Mouse (Mus musculus) splenic B cell, adult 2 months (primary cell): ENCODE data around the gene Olfr1180.
"Not testable (repeated sequence)": the region's sequence is repeated elsewhere in the genome, so short reads cannot be mapped to it uniquely, and the experiment has no call there.

Source experiments
- DNase-seq: peaks from one replicate; pipeline ENCODE4 v3.0.0-alpha.2; 2011; ENCODE audit warnings: low read depth, low spot score
- H3K27me3 ChIP-seq: 2 replicates; pipeline ENCODE4 v1.6.1; 2012; ENCODE audit warnings: mild to moderate bottlenecking, low read length, moderate library complexity, mixed read lengths; ENCODE audit not compliant: control insufficient read depth, poor library complexity, insufficient read depth, severe bottlenecking
- H3K36me3 ChIP-seq: 2 replicates; pipeline ENCODE4 v1.6.1; 2012; ENCODE audit warnings: mild to moderate bottlenecking, low read length, moderate library complexity, mixed read lengths; ENCODE audit not compliant: control insufficient read depth, poor library complexity, insufficient read depth, severe bottlenecking

Gene Olfr1180

DNA sequence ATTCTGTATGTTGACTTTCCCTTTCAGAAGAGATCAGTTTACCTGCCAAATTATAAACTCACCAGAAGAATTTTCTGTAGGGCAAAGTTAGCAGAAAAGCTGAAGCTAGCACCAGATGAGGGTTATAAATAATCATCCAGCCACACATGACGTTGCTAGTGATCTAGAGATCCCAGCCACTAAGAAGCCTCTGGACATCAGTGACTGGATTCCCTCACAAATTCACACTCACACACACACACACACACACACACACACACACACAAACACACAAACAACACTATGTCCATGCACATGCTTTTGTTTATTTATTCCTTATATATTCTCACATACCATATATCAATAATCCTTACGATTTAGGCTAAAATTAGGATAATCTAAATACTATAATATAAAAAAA is at the start of gene Olfr1180:
TSS of gene Olfr1180 (minus strand) at position 101 of the 400 bp plus-strand sequence.
- no peak for DNase-seq
- H3K36me3 ChIP-seq = no peaks in the 10 kb centered on the region
- H3K27me3 ChIP-seq = no peaks in the 10 kb centered on the region

DNA sequence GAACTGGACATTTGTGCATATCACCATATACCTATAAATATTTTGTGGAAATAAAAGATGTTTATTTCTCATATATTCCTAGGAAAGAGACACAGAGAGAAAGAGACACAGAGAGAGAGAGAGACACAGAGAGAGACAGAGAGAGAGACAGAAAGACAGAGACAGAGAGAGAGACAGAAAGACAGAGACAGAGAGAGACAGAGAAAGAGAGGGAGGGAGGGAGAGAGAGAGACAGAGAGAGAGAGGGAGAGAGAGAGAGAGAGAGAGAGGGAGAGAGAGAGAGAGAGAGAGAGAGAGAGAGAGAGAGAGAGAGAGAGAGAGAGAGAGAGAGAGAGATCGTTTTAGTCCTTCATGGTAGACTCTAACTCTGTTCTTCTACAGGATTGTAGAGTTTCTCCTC is 35.6 kb upstream of the Olfr1180 start, which contains the start of gene Olfr1183:
TSS of gene Olfr1183 (plus strand) at position 301 of the 400 bp plus-strand sequence.
- not testable (repeated sequence) for DNase-seq, H3K36me3 ChIP-seq, H3K27me3 ChIP-seq

DNA sequence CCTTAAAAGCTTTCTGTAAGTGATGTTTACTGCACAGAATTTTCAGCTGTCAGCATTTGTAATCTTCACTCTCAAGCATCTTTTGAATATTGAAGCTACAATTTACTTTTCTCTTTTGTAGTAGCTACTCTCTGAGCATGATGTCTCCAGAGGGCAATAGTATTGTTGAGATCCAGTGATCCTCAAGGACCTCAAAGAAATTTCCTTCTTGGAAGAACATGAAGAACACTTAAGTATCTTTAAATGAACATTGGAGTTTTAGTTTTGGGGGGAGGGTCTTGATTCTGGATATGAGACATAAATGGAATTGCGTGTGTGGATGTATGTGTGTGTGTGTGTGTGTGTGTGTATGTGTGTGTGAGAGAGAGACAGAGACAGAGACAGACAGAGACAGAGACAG is 30.1 kb upstream of the Olfr1180 start, which contains the start of gene Gm13757:
TSS of gene Gm13757 (minus strand) at position 101 of the 400 bp plus-strand sequence.
- no peak for DNase-seq
- no peaks in the 10 kb centered on the region for H3K27me3 ChIP-seq

DNA sequence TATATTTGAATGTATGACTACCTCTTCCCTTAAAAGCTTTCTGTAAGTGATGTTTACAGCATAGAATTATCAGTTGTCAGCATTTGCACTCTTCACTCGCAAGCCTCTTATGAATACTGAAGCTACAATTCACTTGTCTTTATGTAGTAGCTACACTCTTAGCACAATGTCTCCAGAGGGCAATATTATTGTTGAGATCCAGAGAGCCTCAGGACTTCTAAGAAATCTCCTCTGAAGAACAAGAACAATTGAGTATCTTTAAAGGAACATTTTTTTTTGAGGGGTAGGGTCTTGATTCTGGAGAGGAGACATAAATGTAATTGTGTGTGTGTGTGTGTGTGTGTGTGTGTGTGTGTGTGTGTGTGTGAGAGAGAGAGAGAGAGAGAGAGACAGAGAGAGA is 7.1 kb upstream of the Olfr1180 start, which contains the start of gene Olfr1181:
TSS of gene Olfr1181 (minus strand) at position 101 of the 400 bp plus-strand sequence.
- no peaks in the 10 kb centered on the region for H3K27me3 ChIP-seq
- no peak for DNase-seq
- no peaks in the 10 kb centered on the region for H3K36me3 ChIP-seq

More for the DNA sequence above, 30.1 kb upstream of the Olfr1180 start, which contains the start of gene Gm13757:
- no peaks in the 10 kb centered on the region for H3K36me3 ChIP-seq

DNA sequence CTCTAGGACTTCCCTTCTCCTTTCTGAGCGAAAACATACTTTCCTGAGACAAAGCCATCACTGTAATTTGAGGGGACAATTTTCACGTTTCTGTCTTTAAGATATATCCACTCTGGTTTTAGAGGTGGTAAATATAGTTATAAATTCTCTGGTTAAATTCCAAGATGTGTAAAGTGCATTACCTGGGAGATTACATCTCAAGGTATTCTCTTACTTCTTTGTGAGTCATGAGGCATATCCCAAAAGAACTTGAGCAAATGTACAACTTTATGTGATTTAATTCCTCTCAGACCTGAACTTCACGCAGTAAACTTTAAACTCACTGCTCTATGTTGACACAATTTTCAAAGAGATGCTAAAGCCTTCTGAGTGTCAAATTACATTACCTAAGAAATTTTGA is 12.6 kb downstream of the Olfr1180 start, which contains the start of gene Olfr1179:
TSS of gene Olfr1179 (minus strand) at position 101 of the 400 bp plus-strand sequence.
- no peak for DNase-seq
- H3K36me3 ChIP-seq = no peaks in the 10 kb centered on the region

DNA sequence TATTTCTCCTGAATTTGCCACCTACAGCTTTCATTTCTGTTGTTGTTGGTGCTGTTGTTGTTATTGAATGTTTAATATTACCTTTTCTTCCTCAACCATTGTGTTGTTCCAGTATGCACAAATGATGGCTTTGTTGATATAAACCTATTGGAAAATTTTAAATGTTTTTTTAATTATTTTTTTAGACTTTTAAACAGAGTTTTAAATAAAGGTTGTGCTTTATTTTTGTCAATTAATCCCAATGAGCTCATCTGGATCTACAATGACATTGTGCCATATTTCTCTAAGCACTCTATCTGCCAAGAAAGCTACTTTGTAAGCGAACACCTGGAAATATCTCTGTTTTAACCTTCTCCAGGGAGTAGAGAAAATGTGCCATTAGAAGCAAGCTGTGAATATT is 32.2 kb downstream of the Olfr1180 start, which contains the start of gene Olfr1178:
TSS of gene Olfr1178 (plus strand) at position 301 of the 400 bp plus-strand sequence.
- H3K36me3 ChIP-seq = no peaks in the 10 kb centered on the region
- DNase-seq = no peak
- H3K27me3 ChIP-seq = no peaks in the 10 kb centered on the region

More for the DNA sequence above, 12.6 kb downstream of the Olfr1180 start, which contains the start of gene Olfr1179:
- no peaks in the 10 kb centered on the region for H3K27me3 ChIP-seq
